Mouse (Mus musculus): ENCODE measurements around the gene Sgk2. TPM values are rescaled to one million over a fixed set of nuclear protein-coding genes. Genes with fewer than 3 reads are reported as not detected.

The Sgk2 gene
- total and polyA plus RNA-seq, 2 experiments from 2014 or later, result 0.11 to 0.16 TPM

DNA sequence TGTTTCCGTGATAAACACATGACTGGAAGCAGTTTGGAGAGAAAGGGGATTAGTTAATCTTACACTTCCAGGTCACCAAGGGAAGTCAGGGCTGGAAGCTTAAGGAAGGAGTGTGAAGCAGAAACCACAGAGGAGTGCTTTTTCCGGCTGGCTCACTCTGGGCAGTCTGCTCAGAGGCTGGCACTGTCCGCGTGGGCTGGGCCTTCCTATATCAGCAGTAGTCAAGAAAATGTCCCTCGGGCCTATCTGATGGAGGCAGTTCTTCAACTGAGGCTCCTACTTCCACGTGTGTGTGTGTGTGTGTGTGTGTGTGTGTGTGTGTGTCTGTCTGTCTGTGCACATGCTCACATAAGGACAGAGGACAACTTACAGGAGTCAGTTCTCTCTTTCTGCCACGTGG lies 52.8 kb downstream of the Sgk2 start:
- H3K9ac ChIP-seq (replicated peaks; ENCODE audit: low read length), result no peak overlapping the region
- H3K27me3 ChIP-seq (ENCODE audit: insufficient read depth, low read length), result no peaks in the 10 kb centered on the region
- no peak for TF ChIP-seq CTCF (IDR thresholded peaks at IDR 0.05; ENCODE audit: low read depth)
- H3K27ac ChIP-seq, result no peak overlapping the region
- ATAC-seq (no peak), DNase-seq (ENCODE audit: low spot score) (no peak)
- no peak overlapping the region for H3K4me2 ChIP-seq (ENCODE audit: low read depth, low read length)
- WGBS, result 85% methylated on average over 7 of the region's 7 CpGs
- H3K4me1 ChIP-seq (ENCODE audit: insufficient read depth, low read length), result no peaks in the 10 kb centered on the region
- peaks cover 52% of the 10 kb centered on the region for H3K36me3 ChIP-seq (ENCODE audit: insufficient read depth, low read length)
- H3K9me3 ChIP-seq (ENCODE audit: low read length), result no peaks in the 10 kb centered on the region
- no peak overlapping the region for H3K4me3 ChIP-seq (ENCODE audit: low read length)

DNA sequence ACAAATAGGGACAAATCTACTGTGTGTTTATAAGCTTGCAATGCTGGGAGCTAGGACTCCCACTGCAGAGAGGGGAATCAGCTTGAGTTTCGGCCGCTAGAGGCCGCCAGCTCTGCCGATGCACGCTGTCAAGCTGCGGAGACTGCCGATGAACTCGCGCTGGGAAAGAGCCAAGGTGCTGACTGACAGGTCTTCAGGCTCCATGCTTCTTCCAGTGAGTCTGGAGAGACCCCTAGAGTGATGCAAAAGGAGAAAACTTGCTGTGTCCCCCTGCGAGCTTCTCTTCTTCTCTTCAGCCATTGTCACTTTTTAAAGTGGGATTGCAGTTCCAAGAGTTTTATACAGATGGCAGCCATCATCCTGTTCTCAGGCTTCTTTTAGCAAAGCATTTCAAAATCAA lies 61.0 kb downstream of the Sgk2 start:
- no peak overlapping the region for H3K27ac ChIP-seq
- WGBS, result 6% methylated on average over 10 of the region's 10 CpGs
- peak; percentile 91 for DNase-seq (ENCODE audit: low spot score)
- peak overlapping the region; percentile 11; the same call in 1 of the 2 replicates for H3K4me3 ChIP-seq (ENCODE audit: low read length)
- H3K4me2 ChIP-seq (ENCODE audit: low read depth, low read length), result peak overlapping the region; percentile 50
- TF ChIP-seq CTCF (IDR thresholded peaks at IDR 0.05; ENCODE audit: low read depth), result peak; percentile 90
- peaks cover 22% of the 10 kb centered on the region for H3K36me3 ChIP-seq (ENCODE audit: insufficient read depth, low read length)
- no peaks in the 10 kb centered on the region for H3K4me1 ChIP-seq (ENCODE audit: insufficient read depth, low read length)
- peak; percentile 68; the same call in 1 of the 2 replicates for ATAC-seq
- no peaks in the 10 kb centered on the region for H3K9me3 ChIP-seq (ENCODE audit: low read length)
- H3K9ac ChIP-seq (replicated peaks; ENCODE audit: low read length), result no peak overlapping the region
- H3K27me3 ChIP-seq (ENCODE audit: insufficient read depth, low read length), result no peaks in the 10 kb centered on the region

DNA sequence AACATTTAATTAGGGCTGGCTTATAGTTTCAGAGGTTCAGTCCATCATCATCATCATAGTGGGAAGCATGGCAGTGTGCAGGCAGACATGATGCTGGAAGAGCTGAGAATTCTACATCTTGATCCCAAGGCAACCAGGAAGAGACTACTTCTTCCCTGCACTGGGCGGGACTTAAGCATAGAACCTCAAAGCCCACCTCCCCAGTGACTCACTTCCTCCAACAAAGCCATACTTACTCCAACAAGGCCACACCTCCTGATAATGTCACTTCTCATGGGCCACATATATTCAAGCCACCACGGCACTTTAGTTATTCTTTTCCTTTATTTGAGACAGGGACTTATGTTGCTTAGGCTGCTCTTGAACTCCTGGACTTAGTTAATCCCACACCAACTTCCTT lies 62.0 kb downstream of the Sgk2 start:
- H3K9ac ChIP-seq (replicated peaks; ENCODE audit: low read length), result no peak overlapping the region
- H3K9me3 ChIP-seq (ENCODE audit: low read length), result no peaks in the 10 kb centered on the region
- H3K4me3 ChIP-seq (ENCODE audit: low read length), result no peak overlapping the region
- H3K4me1 ChIP-seq (ENCODE audit: insufficient read depth, low read length), result no peaks in the 10 kb centered on the region
- WGBS, result 90% methylated on average over 2 of the region's 2 CpGs
- DNase-seq (ENCODE audit: low spot score), result no peak
- H3K27me3 ChIP-seq (ENCODE audit: insufficient read depth, low read length), result no peaks in the 10 kb centered on the region
- no peak overlapping the region for H3K27ac ChIP-seq
- ATAC-seq, result no peak
- no peak for TF ChIP-seq CTCF (IDR thresholded peaks at IDR 0.05; ENCODE audit: low read depth)
- no peak overlapping the region for H3K4me2 ChIP-seq (ENCODE audit: low read depth, low read length)
- H3K36me3 ChIP-seq (ENCODE audit: insufficient read depth, low read length), result peaks cover 18% of the 10 kb centered on the region

DNA sequence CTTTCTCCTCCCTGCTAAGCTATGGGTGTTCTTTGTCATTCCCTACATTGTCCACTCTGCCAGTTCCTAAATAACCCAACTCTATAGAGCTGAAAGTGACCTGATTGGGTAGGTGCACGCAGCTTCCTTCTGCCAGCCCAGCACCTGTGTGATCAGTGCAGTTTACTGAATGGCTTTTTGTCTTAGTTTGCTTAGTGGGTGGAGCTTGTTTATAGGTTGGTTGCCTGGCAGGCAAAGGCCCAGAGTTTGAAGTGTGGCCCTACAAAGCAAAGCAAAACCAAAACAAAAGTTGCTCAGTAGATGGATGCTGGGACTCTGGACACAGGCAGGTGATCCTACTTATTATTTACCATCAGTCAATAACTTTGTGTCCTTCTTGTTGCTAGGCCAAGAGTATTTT lies 64.6 kb downstream of the Sgk2 start:
- no peak for TF ChIP-seq CTCF (IDR thresholded peaks at IDR 0.05; ENCODE audit: low read depth)
- DNase-seq (ENCODE audit: low spot score) (no peak), ATAC-seq (no peak)
- Histone ChIP-seq H3K4me1 (ENCODE audit: insufficient read depth, low read length) (no peaks in the 10 kb centered on the region), H3K4me2 (ENCODE audit: low read depth, low read length) (no peak overlapping the region), H3K27me3 (ENCODE audit: insufficient read depth, low read length) (no peaks in the 10 kb centered on the region; the same call in 1 of the 2 replicates), H3K36me3 (ENCODE audit: insufficient read depth, low read length) (no peaks in the 10 kb centered on the region), H3K9ac (replicated peaks; ENCODE audit: low read length) (no peak overlapping the region), H3K4me3 (ENCODE audit: low read length) (no peak overlapping the region), H3K9me3 (ENCODE audit: low read length) (no peaks in the 10 kb centered on the region), H3K27ac (no peak overlapping the region)
- 77% methylated on average over 1 of the region's 1 CpGs for WGBS

DNA sequence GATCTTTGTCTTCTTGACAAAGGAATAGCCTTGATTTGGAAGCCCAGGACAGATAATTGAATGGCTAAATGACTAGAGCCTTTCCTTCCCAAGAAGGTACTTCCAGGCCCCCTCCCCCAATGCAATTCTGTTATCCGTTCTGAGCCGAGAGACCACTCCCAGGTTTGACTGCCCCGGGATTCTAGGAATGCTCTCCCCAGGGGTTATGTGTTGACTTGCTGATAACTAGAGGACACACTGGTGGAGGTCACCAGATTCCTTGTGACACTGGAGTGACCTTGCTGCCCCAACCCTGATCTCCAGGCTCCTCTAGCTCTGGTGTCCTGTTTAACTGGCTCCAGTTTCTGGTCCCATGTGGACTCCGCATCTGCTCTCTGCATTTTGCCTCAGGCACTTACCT lies 65.0 kb downstream of the Sgk2 start:
- H3K9ac ChIP-seq (replicated peaks; ENCODE audit: low read length), result no peak overlapping the region
- H3K27ac ChIP-seq, result no peak overlapping the region
- 54% methylated on average over 4 of the region's 4 CpGs for WGBS
- H3K4me2 ChIP-seq (ENCODE audit: low read depth, low read length), result no peak overlapping the region
- ATAC-seq (no peak), DNase-seq (ENCODE audit: low spot score) (no peak)
- H3K27me3 ChIP-seq (ENCODE audit: insufficient read depth, low read length), result no peaks in the 10 kb centered on the region; the same call in 1 of the 2 replicates
- no peak overlapping the region for H3K4me3 ChIP-seq (ENCODE audit: low read length)
- no peaks in the 10 kb centered on the region for H3K36me3 ChIP-seq (ENCODE audit: insufficient read depth, low read length)
- no peak for TF ChIP-seq CTCF (IDR thresholded peaks at IDR 0.05; ENCODE audit: low read depth)
- H3K4me1 ChIP-seq (ENCODE audit: insufficient read depth, low read length), result no peaks in the 10 kb centered on the region
- no peaks in the 10 kb centered on the region for H3K9me3 ChIP-seq (ENCODE audit: low read length)

DNA sequence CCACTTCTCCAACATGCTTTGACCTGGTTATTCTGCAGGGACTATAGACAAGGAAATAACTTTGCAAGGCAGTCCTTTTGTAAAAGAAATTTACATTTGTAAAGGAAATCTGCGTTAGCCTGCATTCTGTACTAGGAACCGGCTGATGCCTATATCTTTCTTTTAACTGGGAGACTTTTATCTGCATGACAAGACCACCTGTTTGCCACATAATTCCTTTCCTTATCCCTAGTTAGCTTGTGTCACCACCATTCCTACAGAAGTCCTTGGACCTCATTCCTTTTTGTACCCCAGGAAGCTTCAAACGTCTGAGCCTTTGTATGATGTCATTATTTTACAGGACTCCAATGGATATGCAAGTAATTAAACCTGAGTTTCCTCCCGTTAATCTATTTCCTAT lies 65.7 kb downstream of the Sgk2 start:
- no peak for TF ChIP-seq CTCF (IDR thresholded peaks at IDR 0.05; ENCODE audit: low read depth)
- H3K36me3 ChIP-seq (ENCODE audit: insufficient read depth, low read length), result no peaks in the 10 kb centered on the region
- WGBS, result 73% methylated on average over 4 of the region's 4 CpGs
- DNase-seq (ENCODE audit: low spot score) (no peak), ATAC-seq (no peak)
- no peak overlapping the region for H3K27ac ChIP-seq
- no peak overlapping the region for H3K9ac ChIP-seq (replicated peaks; ENCODE audit: low read length)
- H3K27me3 ChIP-seq (ENCODE audit: insufficient read depth, low read length), result no peaks in the 10 kb centered on the region; the same call in 1 of the 2 replicates
- H3K4me3 ChIP-seq (ENCODE audit: low read length), result no peak overlapping the region
- no peak overlapping the region for H3K4me2 ChIP-seq (ENCODE audit: low read depth, low read length)
- no peaks in the 10 kb centered on the region for H3K9me3 ChIP-seq (ENCODE audit: low read length)
- H3K4me1 ChIP-seq (ENCODE audit: insufficient read depth, low read length), result no peaks in the 10 kb centered on the region

DNA sequence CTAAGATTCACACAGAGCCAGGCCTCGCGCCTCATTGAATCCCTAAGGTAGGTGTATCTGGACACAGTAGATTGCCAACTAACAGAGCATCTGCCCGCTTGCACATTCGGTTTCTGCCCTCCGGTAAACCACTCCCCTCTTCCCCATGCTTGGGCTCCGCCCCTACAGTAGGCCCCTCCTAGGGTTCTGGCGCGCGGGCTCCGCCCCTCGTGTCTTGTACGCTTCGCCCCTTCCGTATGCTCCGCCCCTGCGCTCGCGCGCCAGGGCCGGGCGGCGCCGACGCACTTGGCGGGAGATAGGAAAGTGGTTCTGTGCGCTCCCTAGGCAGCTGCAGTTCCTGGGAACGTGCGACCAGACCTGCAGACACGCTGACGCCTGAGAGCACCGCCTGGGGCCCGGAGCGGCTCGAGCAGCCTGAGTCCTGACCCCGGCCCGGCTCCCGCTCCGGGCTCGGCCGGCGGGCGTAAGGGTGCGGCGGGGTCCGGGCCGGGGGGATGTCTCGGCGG lies 67.3 kb downstream of the Sgk2 start, which contains the start of gene Mybl2:
Mybl2 (plus strand) TSS at position 353 of the 506 bp plus-strand sequence.
- H3K27me3 ChIP-seq (ENCODE audit: insufficient read depth, low read length), result no peaks in the 10 kb centered on the region; the same call in 1 of the 2 replicates
- WGBS, result under 1% methylated on average over 48 of the region's 48 CpGs

More for the DNA sequence above, 67.3 kb downstream of the Sgk2 start, which contains the start of gene Mybl2:
- no peaks in the 10 kb centered on the region for H3K9me3 ChIP-seq (ENCODE audit: low read length)
- peak within 1 kb of the TSS; percentile 65 for H3K4me3 ChIP-seq (ENCODE audit: low read length)
- H3K27ac ChIP-seq, result no peak within 1 kb of the TSS
- H3K4me2 ChIP-seq (ENCODE audit: low read depth, low read length), result peak within 1 kb of the TSS; percentile 100
- no peaks in the 10 kb centered on the region for H3K36me3 ChIP-seq (ENCODE audit: insufficient read depth, low read length)
- H3K4me1 ChIP-seq (ENCODE audit: insufficient read depth, low read length), result no peaks in the 10 kb centered on the region
- DNase-seq (ENCODE audit: low spot score) (peak; percentile 96), ATAC-seq (peak; percentile 99)
- H3K9ac ChIP-seq (replicated peaks; ENCODE audit: low read length), result peak within 1 kb of the TSS; percentile 50
- no peak for TF ChIP-seq CTCF (IDR thresholded peaks at IDR 0.05; ENCODE audit: low read depth)

Data from hindbrain, postnatal 0 days (tissue).